Mouse (Mus musculus) liver, adult 2 months (tissue): Measurements from ENCODE around the gene Enoph1.

Experiments
- CTCF ChIP-seq: fragments of 200-500 bp; IDR thresholded peaks from 2 replicates; pipeline ENCODE4 v1.5.1; 2011; ENCODE audit warnings: low read depth, low read length, control low read depth
- POLR2A ChIP-seq: fragments of 200-500 bp; IDR thresholded peaks from 2 replicates; pipeline ENCODE4 v1.6.1; 2011; ENCODE audit warnings: low read length, control low read depth; ENCODE audit not compliant: insufficient read depth; ENCODE audit errors: extremely low read depth

- no peak for TF ChIP-seq CTCF
- TF ChIP-seq POLR2A, result no peak
These were observed 3.6 kb downstream of the Enoph1 start for GRCm38 (mm10) chr5:100043361-100043760.
